Mouse (Mus musculus) mouse embryonic stem cell (cell line): ENCODE measurements around the gene Sun2.

Experiments used
- in situ Hi-C, 2 experiments: fragments of 300-500 bp; cut with MboI; formaldehyde crosslinking; loops; 1 replicate in 1 of 2; 3 replicates in 1 of 2; pipeline ENCODE4 v1.14.3; 2019 to 2020; ENCODE audit warnings: low sequenced_read_pairs in 2 of 2, low pct_unique_long_range_greater_than_20kb in 1 of 2, mixed read lengths in 1 of 2; ENCODE audit not compliant: unreplicated experiment in 1 of 2

Sun2 gene

GRCm38 (mm10) chr15:79741173-79741858, 1.0 kb downstream of the Sun2 start:
- in situ Hi-C loops, result no loop called here

DNA sequence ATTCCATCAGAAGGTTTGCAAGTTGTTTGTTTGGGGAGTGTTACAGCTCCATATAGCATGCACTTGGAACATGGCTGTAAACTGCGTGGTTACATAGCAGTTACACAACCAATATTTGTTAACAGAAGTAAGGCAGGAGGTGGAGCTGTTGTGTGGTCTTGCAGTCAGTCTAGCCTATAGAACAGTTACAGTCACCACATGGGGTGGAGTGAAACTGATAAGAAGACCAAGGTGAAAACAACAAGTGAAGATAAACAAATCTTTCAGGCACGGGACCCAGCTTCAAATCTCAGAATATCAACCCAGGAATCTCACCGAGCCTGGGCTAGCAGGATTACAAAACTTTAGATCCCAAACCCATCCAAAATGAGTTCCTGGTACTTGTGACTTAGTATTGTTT, 1.6 kb downstream of the Sun2 start:
- in situ Hi-C loops, result no loop called here

DNA sequence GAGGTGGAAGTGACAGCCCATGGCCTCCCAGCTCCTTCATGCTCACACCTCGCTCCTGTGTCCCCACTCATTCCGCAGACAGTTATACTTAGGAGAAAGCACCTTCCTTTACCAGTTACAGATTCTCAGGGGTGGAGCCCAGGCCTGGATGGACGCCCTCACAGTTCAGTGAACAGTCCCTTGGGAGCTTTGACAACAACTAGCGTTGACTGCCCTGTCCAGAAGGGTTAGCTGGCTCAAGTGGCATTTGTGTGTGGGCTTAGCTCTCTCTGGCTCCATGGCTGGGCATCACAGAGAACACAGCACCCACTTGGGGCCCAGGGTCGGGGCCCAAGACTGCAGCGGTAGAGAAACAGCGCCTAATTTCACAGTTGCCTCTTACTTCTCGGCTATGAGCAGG, 8.0 kb downstream of the Sun2 start:
- in situ Hi-C loops, result no loop called here

DNA sequence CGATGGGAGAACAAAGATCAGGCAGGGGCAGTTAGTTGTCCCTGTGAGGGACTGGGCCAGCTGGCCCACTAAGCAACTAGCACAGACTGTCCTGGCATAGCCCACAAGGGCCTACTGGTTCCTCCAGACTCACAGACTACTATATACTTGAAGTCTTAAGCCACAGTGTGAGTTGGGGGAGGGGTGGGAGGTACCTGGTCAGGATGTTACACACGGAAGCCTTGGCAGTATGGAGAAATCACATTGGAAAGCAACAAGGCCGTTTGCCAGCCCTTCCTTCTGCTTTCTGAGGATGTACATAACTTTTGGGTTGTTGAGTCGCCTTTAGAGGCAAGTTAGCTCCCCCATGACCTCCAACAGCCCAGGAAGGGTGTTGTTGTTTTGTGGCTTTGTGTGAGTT, 8.7 kb downstream of the Sun2 start:
- in situ Hi-C loops, result no loop called here

- in situ Hi-C loops, result no loop called here
Observed at GRCm38 (mm10) chr15:79733192-79733591, 9.1 kb downstream of the Sun2 start.

DNA sequence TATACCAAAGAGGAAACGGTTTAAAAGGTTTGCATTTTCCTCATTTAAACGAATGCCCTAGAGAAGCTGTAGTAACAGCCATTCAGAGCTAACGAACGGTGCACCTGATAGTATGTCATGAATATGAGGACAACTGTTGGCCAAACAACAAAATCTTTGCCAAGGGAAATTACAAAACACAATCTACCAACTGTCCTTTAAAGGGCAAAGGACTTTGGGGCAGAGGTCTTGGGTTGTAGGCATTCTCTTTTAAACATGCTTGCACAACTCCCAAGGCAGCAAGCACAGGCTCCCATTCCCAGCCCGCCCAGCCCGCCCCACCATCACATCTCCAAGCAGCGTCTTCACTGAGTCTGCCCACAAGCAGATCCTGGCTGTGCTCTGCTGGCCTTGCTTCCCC, 10.8 kb downstream of the Sun2 start:
- in situ Hi-C loops, result no loop called here

DNA sequence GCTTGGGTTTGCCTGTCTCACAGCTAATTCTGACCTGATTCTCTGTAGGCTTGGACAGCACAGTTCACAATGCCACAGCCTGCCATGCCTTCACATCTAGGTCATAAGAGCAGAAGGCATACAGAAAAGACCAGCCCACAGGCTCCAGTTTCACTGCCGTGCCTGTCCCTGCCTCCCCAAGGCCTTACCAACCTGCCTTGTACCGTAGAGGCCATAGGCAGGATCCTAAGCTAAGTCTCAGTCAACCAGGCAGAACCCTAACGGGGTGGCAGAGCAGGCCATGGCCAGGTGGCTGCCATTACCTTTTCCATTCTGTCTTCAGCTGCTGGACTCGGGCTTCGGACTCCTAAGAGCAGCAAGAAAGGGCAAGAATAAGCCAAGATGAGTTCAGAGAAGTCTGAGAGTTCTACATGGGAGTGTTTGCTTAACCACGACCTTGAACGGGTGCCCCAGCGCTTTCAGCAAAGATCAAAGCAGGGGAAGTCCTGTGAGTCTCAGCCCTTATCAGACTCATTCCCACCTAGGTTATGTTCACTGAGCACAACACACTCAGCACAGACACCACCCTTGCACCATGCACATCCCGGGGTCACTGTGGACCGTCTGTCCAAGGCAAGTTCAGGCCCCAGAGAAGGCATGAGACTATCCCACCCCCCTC, 13.5 kb downstream of the Sun2 start:
- in situ Hi-C loops, result no loop called here

DNA sequence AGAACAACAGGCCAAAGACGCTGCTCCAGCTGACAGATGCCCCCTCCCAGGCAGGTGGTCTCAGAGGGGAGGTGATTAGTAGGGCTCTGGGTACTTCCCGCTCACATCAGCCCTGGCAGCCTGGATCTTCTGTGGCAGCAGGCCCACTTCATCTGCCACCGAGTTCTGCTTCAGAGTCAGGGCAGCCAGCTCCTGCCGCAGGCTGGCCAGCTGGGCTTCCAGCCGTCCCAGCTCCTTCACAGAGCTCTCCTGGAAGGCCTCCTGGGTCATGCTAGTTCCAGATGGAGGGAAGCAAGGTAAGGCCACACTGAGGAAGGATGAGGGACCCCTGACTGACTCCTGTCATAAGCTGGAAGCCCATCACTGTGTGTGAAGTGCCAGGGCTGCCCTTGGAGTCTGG, 14.0 kb downstream of the Sun2 start:
- in situ Hi-C loops, result no loop called here

DNA sequence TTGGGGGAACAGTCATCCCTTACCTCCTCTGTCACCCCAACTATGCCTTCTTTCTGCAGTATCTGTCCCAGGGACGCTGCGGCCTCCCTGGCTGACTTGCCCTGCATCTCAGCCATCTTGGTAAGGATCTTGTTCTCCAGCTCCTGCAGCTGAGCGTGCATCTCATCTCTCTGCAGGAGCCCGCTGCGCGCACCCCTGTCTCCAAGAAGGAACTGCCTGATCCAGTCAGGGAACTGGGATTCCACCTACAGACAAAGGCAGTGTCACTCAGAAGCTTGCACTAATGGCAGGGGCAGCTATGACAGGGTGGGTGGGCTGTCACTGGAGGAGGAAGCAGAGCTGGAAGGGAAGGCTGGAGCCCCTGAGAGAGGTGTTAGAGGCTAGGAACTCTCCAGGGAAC, 14.5 kb downstream of the Sun2 start:
- in situ Hi-C loops, result no loop called here

DNA sequence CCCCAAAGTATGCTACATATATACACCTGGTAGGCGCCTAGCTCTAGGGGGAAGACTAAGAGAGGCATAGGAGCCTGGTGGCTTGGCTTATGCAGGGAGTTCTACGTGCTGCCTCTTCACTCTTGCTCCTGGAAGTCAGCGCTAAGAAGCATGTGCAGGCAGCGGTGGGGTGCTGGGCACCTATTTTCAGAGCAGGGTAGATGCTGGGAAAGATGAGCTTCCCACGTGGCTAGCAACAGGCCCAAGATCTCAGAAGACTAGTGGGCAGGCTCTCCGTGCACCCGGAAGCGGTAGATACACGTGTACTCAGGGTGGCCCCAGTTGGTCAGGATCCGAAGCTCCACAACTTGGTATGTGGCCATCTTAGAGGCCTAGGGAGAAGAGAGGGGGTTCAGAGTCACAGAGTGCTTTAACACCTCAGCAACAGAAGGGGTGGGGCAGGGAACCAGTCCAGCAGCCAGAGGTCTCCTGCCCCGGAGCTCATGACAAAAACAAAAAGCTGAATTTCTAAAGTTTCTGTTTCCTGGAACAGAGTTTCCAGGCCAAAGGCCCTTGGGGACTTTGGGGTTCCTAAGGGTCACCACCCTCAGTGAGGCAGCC, 17.0 kb downstream of the Sun2 start:
- in situ Hi-C loops, result no loop called here

DNA sequence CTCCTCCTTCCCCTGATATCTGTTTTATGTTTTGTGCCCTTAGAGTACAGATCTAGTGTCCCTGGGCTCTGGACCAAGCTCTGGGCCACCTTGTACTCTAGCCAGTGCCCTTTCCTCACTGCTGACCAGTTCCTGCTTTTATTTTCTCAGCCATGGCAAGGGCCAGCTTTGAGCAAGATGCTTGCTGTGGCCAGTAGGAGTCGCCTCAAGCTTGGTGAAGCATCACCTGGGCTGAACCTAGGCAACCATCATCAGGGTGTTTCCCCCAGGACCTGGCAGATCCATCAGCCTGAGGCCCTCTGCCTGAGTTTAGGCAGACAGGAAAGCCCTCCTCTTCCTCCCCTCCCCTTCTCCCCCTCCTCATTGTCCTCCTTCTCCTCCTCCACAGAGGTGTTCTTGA, 18.9 kb downstream of the Sun2 start:
- in situ Hi-C loops, result no loop called here

- in situ Hi-C loops, result no loop called here
Observed at GRCm38 (mm10) chr15:79720796-79721195, 21.5 kb downstream of the Sun2 start.

DNA sequence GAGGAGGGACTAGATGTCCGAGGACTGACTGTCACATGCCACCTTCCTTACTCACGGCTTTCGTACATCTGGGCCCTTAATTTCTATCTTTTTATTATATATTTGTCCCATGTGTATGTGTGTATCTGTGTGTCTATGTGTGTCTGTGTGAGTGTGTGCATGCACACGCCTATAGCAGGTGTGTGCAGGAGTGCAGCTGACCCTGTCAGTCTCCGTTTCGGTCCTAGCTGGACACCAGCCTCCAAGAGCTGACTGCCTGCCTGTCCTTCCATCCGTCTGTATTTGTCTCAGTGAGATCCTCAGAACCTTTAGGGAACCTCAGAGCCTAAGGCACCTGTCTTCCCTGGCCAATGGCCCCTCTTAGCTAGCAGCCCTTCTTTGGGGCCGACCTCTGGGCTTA, 22.1 kb downstream of the Sun2 start:
- in situ Hi-C loops, result no loop called here

DNA sequence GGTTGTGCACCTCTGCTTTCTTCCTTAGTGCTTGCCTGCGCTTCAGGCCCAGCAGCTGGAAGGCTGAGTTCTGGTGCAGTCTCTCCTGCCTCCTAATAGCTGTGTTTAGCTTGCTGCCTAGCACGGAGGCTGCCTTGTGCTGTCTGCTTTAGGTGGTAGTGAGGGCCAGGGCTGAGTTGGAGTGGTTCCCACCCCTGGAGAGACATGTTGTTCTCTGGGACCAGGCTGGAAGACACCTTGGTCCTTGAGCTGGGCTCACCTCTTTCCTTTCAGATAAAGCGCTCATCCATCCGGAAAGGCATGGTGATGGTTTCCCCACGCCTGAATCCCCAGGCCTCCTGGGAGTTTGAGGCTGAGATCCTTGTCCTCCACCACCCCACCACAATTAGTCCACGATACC, 25.6 kb downstream of the Sun2 start:
- in situ Hi-C loops, result no loop called here

DNA sequence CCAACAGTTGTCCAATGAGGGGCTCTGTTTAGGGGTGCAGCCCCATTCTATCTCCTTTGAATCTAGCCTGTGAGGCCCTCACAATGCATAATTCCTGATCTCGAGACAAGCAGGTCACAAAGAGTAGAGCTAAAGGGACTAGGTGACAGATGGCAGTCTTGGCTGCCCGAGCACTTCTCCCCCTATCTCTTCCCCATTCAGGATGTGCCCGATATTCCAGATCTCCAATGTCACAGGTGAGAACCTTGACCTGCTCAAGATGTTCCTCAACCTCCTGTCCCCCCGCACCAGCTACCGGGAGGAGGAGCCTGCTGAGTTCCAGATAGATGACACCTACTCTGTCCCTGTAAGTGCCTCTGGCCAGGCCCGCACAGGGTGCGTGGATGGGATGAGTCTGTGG, 26.7 kb downstream of the Sun2 start:
- in situ Hi-C loops, result no loop called here

GRCm38 (mm10) chr15:79708229-79708822, 34.0 kb downstream of the Sun2 start:
- in situ Hi-C loops, result no loop called here

- in situ Hi-C loops, result no loop called here
Observed at GRCm38 (mm10) chr15:79706603-79707214, 35.6 kb downstream of the Sun2 start.

- in situ Hi-C loops, result no loop called here
Observed at GRCm38 (mm10) chr15:79697558-79698187, 44.7 kb downstream of the Sun2 start.

DNA sequence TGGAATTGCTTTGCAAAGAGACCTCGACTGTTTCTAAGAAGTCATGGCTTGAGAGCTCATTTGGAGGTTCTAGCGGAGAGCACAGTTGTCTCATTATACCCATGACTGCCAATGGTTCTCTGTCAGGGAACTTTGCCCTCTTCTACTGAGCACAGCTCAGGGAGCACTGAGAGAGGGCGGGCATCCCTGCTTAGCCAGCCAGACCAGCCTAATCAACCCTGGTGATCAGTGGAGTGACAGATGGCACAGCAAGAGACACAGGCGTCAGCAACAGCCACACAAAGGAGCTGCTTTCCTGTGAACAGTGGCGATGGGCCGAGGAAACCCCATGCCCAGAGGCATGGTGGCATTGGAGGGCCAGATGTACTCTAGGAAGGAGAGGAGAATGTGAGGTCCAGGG, 45.3 kb downstream of the Sun2 start:
- in situ Hi-C loops, result no loop called here
